Mouse (Mus musculus) lung, embryonic 14.5 days (tissue): ENCODE measurements around the gene Lgals12. TPM values are rescaled to one million over a fixed set of nuclear protein-coding genes. Genes with fewer than 3 reads are reported as not detected.

Experiments
- ATAC-seq: fragments of 200-750 bp; cut with Nextera tagmentation; 2 replicates; pipeline ENCODE4 v1.8.0; 2017; ENCODE audit warnings: mild to moderate bottlenecking, moderate TSS enrichment, moderate library complexity; ENCODE audit not compliant: insufficient read depth
- DNase-seq: peaks from one replicate; pipeline ENCODE4 v3.0.0-alpha.2; 2015
- H3K27ac ChIP-seq: fragments of 300-500 bp; sonication (generic); 2 replicates; pipeline ENCODE4 v1.5.1; 2014; ENCODE audit warnings: low read depth, mild to moderate bottlenecking, moderate library complexity
- H3K27me3 ChIP-seq: fragments of 300-500 bp; sonication (generic); 2 replicates; pipeline ENCODE4 v1.6.1; 2014; ENCODE audit warnings: low read length, control low read depth; ENCODE audit not compliant: insufficient read depth
- H3K36me3 ChIP-seq: fragments of 300-500 bp; sonication (generic); 2 replicates; pipeline ENCODE4 v1.6.1; 2014; ENCODE audit warnings: control low read depth; ENCODE audit not compliant: insufficient read depth
- H3K4me1 ChIP-seq: fragments of 300-500 bp; sonication (generic); 2 replicates; pipeline ENCODE4 v1.6.1; 2014; ENCODE audit warnings: antibody characterized with exemption, control low read depth; ENCODE audit not compliant: insufficient read depth
- H3K4me2 ChIP-seq: fragments of 300-500 bp; sonication (generic); 2 replicates; pipeline ENCODE4 v1.6.1; 2014; ENCODE audit warnings: mild to moderate bottlenecking
- H3K4me3 ChIP-seq: fragments of 300-500 bp; sonication (generic); 2 replicates; pipeline ENCODE4 v1.5.1; 2014; ENCODE audit warnings: low read depth, low read length
- H3K9ac ChIP-seq: fragments of 300-500 bp; sonication (generic); 2 replicates; pipeline ENCODE4 v1.6.1; 2014
- H3K9me3 ChIP-seq: fragments of 300-500 bp; sonication (generic); 2 replicates; pipeline ENCODE4 v1.6.1; 2016; ENCODE audit warnings: low read depth, low read length, control low read depth
- CTCF ChIP-seq: IDR thresholded peaks from 2 replicates; pipeline ENCODE4 v1.5.1; 2016; ENCODE audit warnings: antibody characterized with exemption, low read depth
- WGBS: fragments of 180-500 bp; shearing (Covaris S2); extraction: QIAGEN DNeasy Blood & Tissue Kit; methylation state at CpG from one replicate; pipeline ENCODE4 v1.1.7; 2014; 5-methylcytosine and 5-hydroxymethylcytosine counted together
- polyA plus RNA-seq: library from polyadenylated mRNA; unstranded; fragments of >200 nt; fragmentation: Nextera tagmentation; extraction: Ambion mirVana; gene quantifications from 2 replicates; pipeline ENCODE4 v1.2.1, GENCODE M21; 2014

Gene Lgals12
- polyA plus RNA-seq, 1 experiment from 2014 or later, result 1.5 TPM

DNA sequence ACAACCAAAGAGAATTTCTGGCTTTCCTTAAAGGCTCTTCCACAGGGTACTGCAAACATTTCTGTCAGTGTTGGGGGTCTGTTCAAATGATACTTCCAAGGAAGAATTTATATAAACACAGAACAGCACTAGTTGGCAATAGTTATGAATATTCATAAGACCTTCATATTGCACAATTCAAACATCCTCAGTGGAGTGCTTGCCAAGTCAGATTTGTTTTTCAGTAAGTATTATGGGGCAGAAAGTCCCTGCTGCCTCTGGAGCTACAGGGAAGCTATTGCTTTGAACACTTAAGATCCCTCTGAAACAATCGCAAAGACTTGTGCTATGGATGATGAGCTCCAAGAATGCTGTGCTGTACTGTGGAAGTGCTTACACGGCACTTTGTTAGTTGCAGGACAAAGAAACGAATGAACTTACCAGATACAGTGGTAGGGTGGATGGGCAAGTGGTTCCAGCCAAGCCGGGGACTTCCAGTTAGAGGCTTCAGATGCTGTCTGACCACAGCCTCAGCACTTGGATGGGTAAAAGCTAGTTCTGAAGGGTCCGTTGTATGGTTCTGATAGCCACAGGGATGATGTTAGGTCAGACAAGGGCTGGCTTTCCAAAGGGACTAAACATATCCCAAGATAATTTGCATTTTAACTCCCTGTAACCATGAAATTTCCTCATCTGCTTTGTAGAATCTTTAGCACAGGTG is 9.4 kb upstream of the Lgals12 start:
- Histone ChIP-seq H3K4me3 (no peak overlapping the region), H3K27ac (no peak overlapping the region), H3K4me1 (0 out of 2 replicates have a peak, but pooled peaks cover 3% of the 10 kb centered on the region), H3K36me3 (no peaks in the 10 kb centered on the region), H3K9me3 (no peaks in the 10 kb centered on the region), H3K4me2 (no peak overlapping the region), H3K9ac (no peak overlapping the region), H3K27me3 (0 out of 2 replicates have a peak, but pooled peaks cover 4% of the 10 kb centered on the region)
- 68% methylated on average over 5 of the region's 5 CpGs for WGBS
- no peak for TF ChIP-seq CTCF
- DNase-seq (peak; percentile 71), ATAC-seq (no peak)

DNA sequence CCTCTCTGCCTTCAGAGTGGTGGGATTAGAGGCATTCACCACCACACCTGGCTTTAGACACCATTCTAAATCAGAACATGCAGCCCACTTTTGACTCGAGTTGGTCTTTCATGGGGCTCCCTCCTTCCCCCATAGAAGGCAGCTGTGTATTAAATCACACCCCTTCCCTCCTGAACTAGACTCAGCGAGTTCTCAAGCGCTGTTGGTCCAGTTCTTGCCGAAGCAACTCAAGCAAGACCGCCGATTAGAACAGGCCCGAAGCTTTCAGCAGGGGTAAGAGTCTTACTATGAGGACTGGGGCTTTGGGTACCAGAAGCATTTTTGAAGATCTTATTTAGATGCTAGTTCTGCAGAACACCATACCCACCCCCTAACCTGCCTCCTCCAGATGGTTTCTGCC is 6.2 kb upstream of the Lgals12 start:
- ATAC-seq, result no peak

DNA sequence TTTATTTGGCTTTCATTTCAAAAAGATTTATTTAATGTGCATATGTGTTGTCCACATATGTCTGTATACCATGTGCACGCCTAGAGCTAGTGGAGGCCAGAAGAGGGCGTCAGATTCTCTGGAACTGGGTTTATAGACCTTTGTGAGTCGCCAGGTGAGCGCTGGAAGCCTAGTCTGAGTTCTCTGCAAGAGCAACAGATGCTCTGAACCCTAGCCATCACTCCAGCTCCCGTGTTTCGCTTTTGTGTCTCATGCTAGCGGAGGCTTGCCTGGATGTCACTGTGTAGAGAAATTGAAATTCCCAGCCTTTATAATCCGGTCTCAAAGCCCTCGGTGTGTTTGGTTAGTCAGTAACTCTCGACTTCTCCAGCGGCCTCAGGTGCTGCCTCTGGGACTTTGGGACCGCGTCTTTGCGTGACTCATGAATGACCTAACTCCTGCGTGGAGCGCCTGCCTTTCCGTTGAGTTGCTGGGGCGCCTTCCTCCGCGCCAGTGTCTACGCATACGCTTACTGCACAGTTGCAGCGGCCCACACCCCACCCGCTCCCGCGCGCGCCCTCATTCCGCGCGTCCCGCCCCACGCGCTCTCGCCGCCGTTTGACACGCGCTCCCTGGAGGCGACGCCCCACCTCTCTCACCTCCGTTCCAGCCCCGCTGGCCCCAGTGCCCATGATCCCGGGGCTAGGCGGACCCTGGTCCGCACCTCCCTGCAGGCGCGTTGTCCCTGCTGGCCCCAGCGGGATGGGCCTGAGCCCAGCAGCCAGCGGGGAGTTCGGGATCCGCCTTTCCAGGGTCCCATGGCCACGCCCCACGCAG is 5.2 kb upstream of the Lgals12 start, which contains the start of gene Hrasls5:
TSS of gene Hrasls5 (plus strand) at position 600 of the 816 bp plus-strand sequence.
- TF ChIP-seq CTCF, result peak; percentile 31
- Histone ChIP-seq H3K27ac (no peak within 1 kb of the TSS), H3K36me3 (no peaks in the 10 kb centered on the region), H3K9ac (peak within 1 kb of the TSS; percentile 48), H3K4me2 (peak within 1 kb of the TSS; percentile 93), H3K27me3 (0 out of 2 replicates have a peak, but pooled peaks cover 4% of the 10 kb centered on the region), H3K4me1 (peaks cover 9% of the 10 kb centered on the region; the same call in 1 of the 2 replicates), H3K9me3 (no peaks in the 10 kb centered on the region), H3K4me3 (peak within 1 kb of the TSS; percentile 42)
- WGBS, result 2% methylated on average over 54 of the region's 54 CpGs
- peak; percentile 57 for ATAC-seq
- DNase-seq, result peak; percentile 60

More for the DNA sequence above, 6.2 kb upstream of the Lgals12 start:
- TF ChIP-seq CTCF, result no peak
- H3K27me3 ChIP-seq, result 0 out of 2 replicates have a peak, but pooled peaks cover 4% of the 10 kb centered on the region
- 84% methylated on average over 7 of the region's 7 CpGs for WGBS
- H3K4me1 ChIP-seq, result 0 out of 2 replicates have a peak, but pooled peaks cover 3% of the 10 kb centered on the region
- H3K27ac ChIP-seq, result no peak overlapping the region
- H3K36me3 ChIP-seq, result no peaks in the 10 kb centered on the region
- H3K4me2 ChIP-seq, result no peak overlapping the region
- no peak overlapping the region for H3K9ac ChIP-seq
- no peak for DNase-seq
- H3K4me3 ChIP-seq, result no peak overlapping the region
- no peaks in the 10 kb centered on the region for H3K9me3 ChIP-seq

DNA sequence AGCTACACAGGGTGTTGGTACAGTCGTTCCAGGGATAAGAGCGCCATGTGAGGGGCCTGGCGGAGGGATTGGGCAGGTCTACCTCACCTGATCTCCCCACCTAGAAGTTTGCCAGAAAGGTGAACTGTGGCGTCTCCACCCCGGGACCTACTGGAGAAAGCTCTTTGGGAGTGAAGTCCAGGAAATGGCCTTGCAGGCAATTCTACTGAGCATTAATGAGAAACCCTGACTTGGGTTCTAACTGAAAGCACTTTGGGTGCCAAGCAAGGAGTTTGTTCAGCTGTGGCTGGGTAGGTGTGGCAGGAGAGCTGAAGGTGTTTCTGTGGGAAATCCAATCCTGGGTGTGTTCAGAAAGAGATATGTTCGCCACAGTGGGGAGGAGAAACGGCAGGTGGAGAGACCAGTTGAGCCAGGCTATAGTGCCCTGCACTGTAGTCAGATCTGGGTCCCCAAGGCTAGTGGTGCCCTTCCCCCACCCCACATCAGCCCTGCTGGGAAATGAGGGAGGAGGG is 753 bp upstream of the Lgals12 start:
- DNase-seq (no peak), ATAC-seq (peak; percentile 53)
- H3K36me3 ChIP-seq, result no peaks in the 10 kb centered on the region
- peaks cover 18% of the 10 kb centered on the region for H3K4me1 ChIP-seq
- no peak for TF ChIP-seq CTCF
- no peaks in the 10 kb centered on the region for H3K9me3 ChIP-seq
- no peak overlapping the region for H3K4me3 ChIP-seq
- peak overlapping the region; percentile 66 for H3K27ac ChIP-seq
- 0 out of 2 replicates have a peak, but pooled peaks cover 6% of the 10 kb centered on the region for H3K27me3 ChIP-seq
- H3K9ac ChIP-seq, result no peak overlapping the region
- H3K4me2 ChIP-seq, result 0 out of 2 replicates have a peak overlapping the region, but pooled peaks have one; percentile 7
- WGBS, result 59% methylated on average over 7 of the region's 7 CpGs

DNA sequence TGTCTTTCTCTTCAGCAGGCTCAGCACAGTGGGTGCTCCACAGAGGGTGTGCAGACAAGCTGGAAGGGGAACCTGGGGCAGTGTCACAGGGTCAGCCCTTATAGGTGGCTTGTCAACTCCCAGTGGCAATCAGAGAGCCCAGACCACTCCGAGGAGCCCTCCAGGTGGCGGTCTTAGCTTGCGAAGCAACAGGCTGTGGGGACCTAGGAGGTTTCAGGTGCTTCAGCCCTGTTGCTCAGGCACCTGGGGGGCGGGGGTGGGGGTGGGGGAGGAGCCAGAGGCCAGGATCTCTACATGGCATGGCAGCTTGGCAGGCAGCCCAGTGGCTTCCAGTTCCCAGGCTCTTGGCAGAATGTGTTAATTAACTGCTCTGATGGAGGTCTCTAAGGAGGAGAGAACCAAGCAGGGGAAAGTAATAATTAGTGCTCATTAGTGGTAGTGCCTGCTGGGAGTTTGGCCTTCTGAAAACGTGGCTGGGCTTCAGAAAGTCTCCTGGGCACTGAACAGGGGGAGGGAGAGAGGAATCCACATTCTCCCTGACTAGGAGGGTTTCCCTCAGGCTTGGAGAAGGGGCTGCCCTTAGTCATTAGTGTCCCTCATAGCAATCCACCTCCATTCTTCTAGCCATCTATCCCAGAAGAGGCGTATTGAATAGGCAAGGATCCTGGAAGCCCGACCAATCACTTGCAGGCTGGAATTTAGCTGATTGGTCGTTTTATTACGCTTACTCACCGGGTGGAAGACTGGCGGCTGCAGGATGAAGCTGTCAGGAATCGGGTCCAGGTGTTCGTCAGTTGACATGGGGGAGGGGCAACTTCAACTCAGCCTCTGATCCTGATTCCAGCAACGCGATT is 836 bp downstream of the Lgals12 start:
- Histone ChIP-seq H3K4me1 (peaks cover 15% of the 10 kb centered on the region), H3K4me3 (peak overlapping the region; percentile 23), H3K27ac (peak overlapping the region; percentile 66), H3K4me2 (peak overlapping the region; percentile 68), H3K9me3 (no peaks in the 10 kb centered on the region), H3K9ac (peak overlapping the region; percentile 25; the same call in 1 of the 2 replicates), H3K36me3 (no peaks in the 10 kb centered on the region), H3K27me3 (0 out of 2 replicates have a peak, but pooled peaks cover 2% of the 10 kb centered on the region)
- DNase-seq (peak; percentile 73), ATAC-seq (peak; percentile 72)
- WGBS, result 3% methylated on average over 15 of the region's 15 CpGs
- peak; percentile 55 for TF ChIP-seq CTCF

DNA sequence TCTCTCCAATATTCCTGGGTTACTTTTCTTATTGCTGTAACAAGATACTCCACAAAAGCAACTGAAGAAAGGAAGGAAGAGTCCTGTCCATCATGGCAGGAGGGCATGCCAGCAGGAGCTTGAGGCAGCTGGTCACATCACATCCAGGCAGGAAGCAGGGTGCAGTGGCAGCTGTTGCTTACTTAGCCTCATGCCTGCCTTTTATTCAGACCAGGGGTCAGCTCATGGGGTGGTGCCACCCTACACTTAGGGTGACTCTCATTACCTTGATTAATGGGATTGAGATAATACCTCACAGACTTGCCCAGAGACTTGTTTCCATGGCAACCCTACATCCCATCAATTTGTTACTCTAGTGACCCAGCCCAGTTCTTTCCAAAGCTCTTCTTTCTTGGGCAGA is 2.0 kb downstream of the Lgals12 start:
- TF ChIP-seq CTCF, result no peak
- no peaks in the 10 kb centered on the region for H3K9me3 ChIP-seq
- H3K4me1 ChIP-seq, result peaks cover 15% of the 10 kb centered on the region
- H3K27ac ChIP-seq, result no peak overlapping the region
- ATAC-seq (no peak), DNase-seq (no peak)
- 0 out of 2 replicates have a peak, but pooled peaks cover 2% of the 10 kb centered on the region for H3K27me3 ChIP-seq
- H3K4me2 ChIP-seq, result no peak overlapping the region
- H3K9ac ChIP-seq, result no peak overlapping the region
- no peak overlapping the region for H3K4me3 ChIP-seq
- no peaks in the 10 kb centered on the region for H3K36me3 ChIP-seq
